Mouse (Mus musculus): ENCODE results near the gene Capn1. TPM values are rescaled to one million over a fixed set of nuclear protein-coding genes. Genes with fewer than 3 reads are reported as not detected.
"Not testable (repeated sequence)": the region's sequence is repeated elsewhere in the genome, so short reads cannot be mapped to it uniquely, and the experiment has no call there.

Capn1 gene
- polyA plus RNA-seq, 1 experiment from 2014 or later: 3.2 TPM

GRCm38 (mm10) chr19:6048681-6049410, 33.1 kb upstream of the Capn1 start:
- Histone ChIP-seq H3K27me3 (no peaks in the 10 kb centered on the region), H3K9me3 (no peaks in the 10 kb centered on the region), H3K4me3 (replicated peaks) (0 out of 2 replicates have a peak overlapping the region, but pooled peaks have one; percentile 10), H3K9ac (no peak overlapping the region), H3K4me2 (no peak overlapping the region), H3K4me1 (peaks cover 26% of the 10 kb centered on the region), H3K27ac (no peak overlapping the region), H3K36me3 (replicated peaks) (peaks cover 58% of the 10 kb centered on the region)
- WGBS: 88% methylated on average over 11 of the region's 11 CpGs
- ATAC-seq (ENCODE audit: low FRiP score): no peak

GRCm38 (mm10) chr19:6047899-6048166, 32.1 kb upstream of the Capn1 start:
- WGBS: 92% methylated on average over 8 of the region's 8 CpGs
- H3K9ac ChIP-seq: peak overlapping the region; percentile 90

GRCm38 (mm10) chr19:6047154-6047898, 31.6 kb upstream of the Capn1 start:
- Histone ChIP-seq H3K4me3 (replicated peaks) (peak overlapping the region; percentile 95), H3K27me3 (no peaks in the 10 kb centered on the region), H3K36me3 (replicated peaks) (peaks cover 43% of the 10 kb centered on the region), H3K27ac (peak overlapping the region; percentile 99), H3K9me3 (no peaks in the 10 kb centered on the region), H3K4me2 (peak overlapping the region; percentile 100), H3K9ac (peak overlapping the region; percentile 90), H3K4me1 (peaks cover 26% of the 10 kb centered on the region)
- 2% methylated on average over 44 of the region's 44 CpGs for WGBS
- ATAC-seq (ENCODE audit: low FRiP score): peak; percentile 18

More at GRCm38 (mm10) chr19:6047899-6048166, 32.1 kb upstream of the Capn1 start:
- Histone ChIP-seq H3K27ac (no peak overlapping the region), H3K4me1 (peaks cover 26% of the 10 kb centered on the region), H3K4me3 (replicated peaks) (peak overlapping the region; percentile 95), H3K9me3 (no peaks in the 10 kb centered on the region), H3K27me3 (no peaks in the 10 kb centered on the region), H3K36me3 (replicated peaks) (peaks cover 48% of the 10 kb centered on the region), H3K4me2 (peak overlapping the region; percentile 100)
- no peak for ATAC-seq (ENCODE audit: low FRiP score)

- H3K27ac ChIP-seq: peak within 1 kb of the TSS; percentile 99
- H3K4me2 ChIP-seq: peak within 1 kb of the TSS; percentile 100
- ATAC-seq (ENCODE audit: low FRiP score): peak; percentile 92
- H3K27me3 ChIP-seq: no peaks in the 10 kb centered on the region
- H3K4me1 ChIP-seq: peaks cover 26% of the 10 kb centered on the region
- peaks cover 35% of the 10 kb centered on the region for H3K36me3 ChIP-seq (replicated peaks)
- peak within 1 kb of the TSS; percentile 90 for H3K9ac ChIP-seq
- peak within 1 kb of the TSS; percentile 95 for H3K4me3 ChIP-seq (replicated peaks)
- no peaks in the 10 kb centered on the region for H3K9me3 ChIP-seq
- WGBS: under 1% methylated on average over 65 of the region's 65 CpGs
These were observed 30.8 kb upstream of the Capn1 start, which contains the start of gene Syvn1 for GRCm38 (mm10) chr19:6046294-6047153. Gene Syvn1 (plus strand): TSS chr19:6046576.

- H3K4me3 ChIP-seq (replicated peaks): peak overlapping the region; percentile 95
- peak overlapping the region; percentile 99 for H3K27ac ChIP-seq
- no peaks in the 10 kb centered on the region for H3K9me3 ChIP-seq
- H3K27me3 ChIP-seq: no peaks in the 10 kb centered on the region
- H3K4me1 ChIP-seq: peaks cover 26% of the 10 kb centered on the region
- peak; percentile 59 for ATAC-seq (ENCODE audit: low FRiP score)
- H3K9ac ChIP-seq: peak overlapping the region; percentile 90
- WGBS: 23% methylated on average over 20 of the region's 20 CpGs
- H3K4me2 ChIP-seq: peak overlapping the region; percentile 100
- H3K36me3 ChIP-seq (replicated peaks): peaks cover 26% of the 10 kb centered on the region
These were observed 29.9 kb upstream of the Capn1 start for GRCm38 (mm10) chr19:6045366-6046293.

- not testable (repeated sequence) for H3K27ac ChIP-seq; H3K4me2 ChIP-seq; H3K9me3 ChIP-seq; H3K27me3 ChIP-seq; ATAC-seq (ENCODE audit: low FRiP score); H3K4me3 ChIP-seq (replicated peaks); H3K9ac ChIP-seq
- WGBS: 69% methylated on average over 4 of the region's 4 CpGs
- peaks cover 11% of the 10 kb centered on the region for H3K36me3 ChIP-seq (replicated peaks)
- H3K4me1 ChIP-seq: peaks cover 26% of the 10 kb centered on the region
These were observed 28.4 kb upstream of the Capn1 start for GRCm38 (mm10) chr19:6044102-6044501.

- Histone ChIP-seq H3K9me3 (no peaks in the 10 kb centered on the region), H3K27ac (0 out of 2 replicates have a peak overlapping the region, but pooled peaks have one; percentile 3), H3K27me3 (no peaks in the 10 kb centered on the region), H3K4me3 (replicated peaks) (no peak overlapping the region), H3K4me1 (peaks cover 11% of the 10 kb centered on the region), H3K4me2 (no peak overlapping the region), H3K36me3 (replicated peaks) (no peaks in the 10 kb centered on the region), H3K9ac (no peak overlapping the region)
- ATAC-seq (ENCODE audit: low FRiP score): no peak
- WGBS: 89% methylated on average over 9 of the region's 9 CpGs
These were observed 26.6 kb upstream of the Capn1 start for GRCm38 (mm10) chr19:6042293-6042692.

- H3K9ac ChIP-seq: no peak overlapping the region
- H3K27ac ChIP-seq: no peak overlapping the region
- ATAC-seq (ENCODE audit: low FRiP score): no peak
- H3K4me1 ChIP-seq: peaks cover 1% of the 10 kb centered on the region
- no peak overlapping the region for H3K4me2 ChIP-seq
- H3K4me3 ChIP-seq (replicated peaks): no peak overlapping the region
- no peaks in the 10 kb centered on the region for H3K36me3 ChIP-seq (replicated peaks)
- H3K27me3 ChIP-seq: no peaks in the 10 kb centered on the region
- H3K9me3 ChIP-seq: no peaks in the 10 kb centered on the region
These were observed 24.3 kb upstream of the Capn1 start for GRCm38 (mm10) chr19:6040002-6040401.

- Histone ChIP-seq H3K9ac (no peak overlapping the region), H3K9me3 (no peaks in the 10 kb centered on the region), H3K4me1 (no peaks in the 10 kb centered on the region), H3K27ac (no peak overlapping the region), H3K36me3 (replicated peaks) (no peaks in the 10 kb centered on the region), H3K27me3 (no peaks in the 10 kb centered on the region), H3K4me3 (replicated peaks) (no peak overlapping the region), H3K4me2 (no peak overlapping the region)
- ATAC-seq (ENCODE audit: low FRiP score): no peak
- 85% methylated on average over 7 of the region's 7 CpGs for WGBS
These were observed 22.6 kb upstream of the Capn1 start for GRCm38 (mm10) chr19:6038326-6038725.

GRCm38 (mm10) chr19:6037695-6038094, 22.0 kb upstream of the Capn1 start:
- Histone ChIP-seq H3K4me3 (replicated peaks) (no peak overlapping the region), H3K9me3 (no peaks in the 10 kb centered on the region), H3K27me3 (no peaks in the 10 kb centered on the region), H3K36me3 (replicated peaks) (no peaks in the 10 kb centered on the region), H3K27ac (no peak overlapping the region), H3K4me1 (no peaks in the 10 kb centered on the region), H3K4me2 (no peak overlapping the region), H3K9ac (no peak overlapping the region; the same call in 1 of the 2 replicates)
- no peak for ATAC-seq (ENCODE audit: low FRiP score)

GRCm38 (mm10) chr19:6035966-6036585, 20.4 kb upstream of the Capn1 start:
- H3K27ac ChIP-seq: no peak overlapping the region
- H3K36me3 ChIP-seq (replicated peaks): no peaks in the 10 kb centered on the region
- no peak overlapping the region for H3K4me2 ChIP-seq
- WGBS: 84% methylated on average over 9 of the region's 9 CpGs
- H3K4me1 ChIP-seq: no peaks in the 10 kb centered on the region
- H3K9ac ChIP-seq: no peak overlapping the region
- no peak for ATAC-seq (ENCODE audit: low FRiP score)
- H3K27me3 ChIP-seq: no peaks in the 10 kb centered on the region
- H3K9me3 ChIP-seq: no peaks in the 10 kb centered on the region
- H3K4me3 ChIP-seq (replicated peaks): no peak overlapping the region
